Mouse (Mus musculus): ENCODE data around the gene Socs7.
A peak's percentile ranks its signal among the peaks of the same experiment; 100 is the strongest.

Gene Socs7

DNA sequence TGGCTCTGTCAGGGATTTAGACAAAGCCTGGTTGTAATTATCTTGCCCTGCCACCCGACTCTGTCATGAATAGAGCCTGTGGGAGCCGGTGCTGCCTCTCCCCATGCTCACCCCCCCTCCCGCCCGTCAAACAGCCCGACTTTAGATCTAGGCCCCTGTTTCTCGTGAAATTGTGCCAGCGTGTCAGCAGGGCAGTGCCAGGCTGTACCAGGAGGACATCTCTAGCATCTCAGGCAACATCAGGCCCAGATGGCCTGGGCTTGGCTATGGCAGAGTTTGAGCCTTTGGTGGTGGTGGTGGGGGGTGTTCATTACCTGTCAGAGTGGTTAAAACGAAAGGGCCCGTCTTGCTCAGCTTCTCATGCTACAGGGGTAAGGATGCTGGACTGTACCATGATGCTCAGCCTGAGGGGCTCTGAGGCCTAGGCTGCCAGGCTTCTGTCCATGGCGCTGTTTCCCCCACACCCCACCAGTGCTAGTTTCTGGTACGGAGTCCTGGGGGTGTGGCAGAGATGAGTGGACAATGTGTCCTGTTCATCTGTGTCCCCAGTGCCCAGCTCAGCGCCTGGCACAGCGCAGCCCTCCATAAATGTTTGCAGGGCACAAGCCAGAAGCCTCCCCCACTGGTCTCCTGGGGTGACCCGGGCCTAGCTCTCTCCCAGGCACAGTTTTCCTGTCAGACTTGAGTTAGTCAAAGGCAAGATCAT, 56.6 kb downstream of the Socs7 start:
- no peak for DNase-seq (ENCODE audit: low read depth)

DNA sequence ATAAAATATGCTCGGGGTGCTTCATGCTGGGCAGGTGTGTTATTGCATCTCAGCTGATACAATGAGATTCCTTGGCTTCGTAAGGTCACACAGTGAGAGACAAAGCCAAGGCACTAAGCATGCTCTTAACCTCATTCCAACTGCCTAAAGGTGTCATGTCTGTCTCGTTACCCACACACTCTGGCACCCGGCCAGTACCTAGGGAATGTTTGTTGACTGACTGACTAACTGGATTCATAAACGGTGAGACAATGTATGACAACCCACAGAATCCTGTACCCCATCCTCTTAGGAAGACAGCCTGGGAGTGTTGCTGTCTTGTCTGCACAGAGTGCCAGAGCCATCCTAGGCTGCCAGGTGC, 57.2 kb downstream of the Socs7 start:
- DNase-seq (ENCODE audit: low read depth), result no peak

DNA sequence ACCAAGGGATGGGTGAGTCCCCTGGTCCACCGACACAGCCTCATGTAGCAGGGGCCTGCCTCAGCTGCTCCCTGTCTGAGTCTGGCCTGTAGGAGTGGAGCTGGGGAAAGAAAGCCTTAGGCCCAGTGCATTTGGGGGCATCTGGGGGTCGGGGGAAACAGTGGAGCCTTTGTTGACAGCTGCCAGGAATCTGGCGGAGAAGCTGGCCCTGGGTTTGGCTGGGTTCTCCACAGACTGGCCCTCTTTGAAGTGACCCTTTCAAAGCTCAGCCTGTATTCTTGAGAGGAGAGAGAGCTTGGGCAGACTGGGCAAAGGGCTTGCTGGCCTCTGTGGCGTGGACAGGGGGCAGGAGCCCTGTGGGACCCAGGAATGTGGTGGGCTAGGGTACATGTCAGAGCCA, 60.2 kb downstream of the Socs7 start:
- no peak for DNase-seq (ENCODE audit: low read depth)

DNA sequence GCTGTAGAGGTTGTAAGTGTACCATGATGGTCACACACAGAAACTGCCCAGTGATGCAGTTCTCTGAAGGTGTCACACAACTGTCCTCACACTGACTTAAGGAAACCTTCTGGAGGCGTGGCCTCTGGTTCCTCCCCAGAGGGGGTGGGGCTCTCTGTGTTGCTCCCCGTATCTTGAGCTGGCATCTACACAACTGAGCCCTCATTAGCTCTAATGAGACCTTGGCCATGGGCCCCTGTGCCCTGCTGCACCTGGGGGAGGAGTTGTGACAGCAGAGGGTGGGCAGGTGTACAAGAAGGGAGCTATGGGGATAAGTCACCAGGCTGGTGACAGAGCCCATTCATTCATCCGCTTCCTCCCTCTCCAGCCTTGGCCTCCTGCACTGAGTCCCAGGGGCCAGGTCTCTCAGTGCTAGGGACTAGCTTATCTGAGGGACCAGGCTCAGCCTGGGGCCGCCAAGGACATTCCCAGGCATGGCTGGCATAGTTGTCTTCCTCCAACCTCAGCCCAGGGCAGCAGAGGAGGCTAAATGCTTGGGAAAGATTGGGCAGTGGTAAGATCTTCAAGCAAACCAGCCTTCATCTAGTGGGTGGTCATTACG, 61.8 kb downstream of the Socs7 start:
- DNase-seq (ENCODE audit: low read depth), result no peak

DNA sequence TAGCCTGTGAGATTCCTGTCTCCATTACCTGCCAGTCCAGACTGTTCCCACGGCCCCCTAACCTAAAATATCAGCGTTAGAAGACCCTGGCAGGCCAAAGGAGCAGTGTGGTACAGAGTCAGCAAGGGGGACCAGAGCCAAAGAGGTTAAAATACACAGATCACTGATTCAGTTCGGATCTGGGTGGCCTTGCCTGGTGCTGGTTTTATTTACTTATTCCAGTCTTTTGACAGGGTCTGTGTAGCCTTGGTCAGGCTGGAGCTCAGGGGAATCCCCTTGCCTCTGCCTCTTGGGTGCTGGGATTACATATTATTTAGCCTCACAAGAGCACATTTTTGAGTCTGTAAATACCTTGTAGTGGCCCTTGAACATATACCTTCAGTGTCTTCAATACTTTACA, 62.5 kb downstream of the Socs7 start:
- DNase-seq (ENCODE audit: low read depth), result no peak

- no peak for DNase-seq (ENCODE audit: low read depth)
These were observed 65.7 kb downstream of the Socs7 start for GRCm38 (mm10) chr11:97427794-97428725.

GRCm38 (mm10) chr11:97428726-97429077, 66.4 kb downstream of the Socs7 start:
- DNase-seq (ENCODE audit: low read depth), result no peak

DNA sequence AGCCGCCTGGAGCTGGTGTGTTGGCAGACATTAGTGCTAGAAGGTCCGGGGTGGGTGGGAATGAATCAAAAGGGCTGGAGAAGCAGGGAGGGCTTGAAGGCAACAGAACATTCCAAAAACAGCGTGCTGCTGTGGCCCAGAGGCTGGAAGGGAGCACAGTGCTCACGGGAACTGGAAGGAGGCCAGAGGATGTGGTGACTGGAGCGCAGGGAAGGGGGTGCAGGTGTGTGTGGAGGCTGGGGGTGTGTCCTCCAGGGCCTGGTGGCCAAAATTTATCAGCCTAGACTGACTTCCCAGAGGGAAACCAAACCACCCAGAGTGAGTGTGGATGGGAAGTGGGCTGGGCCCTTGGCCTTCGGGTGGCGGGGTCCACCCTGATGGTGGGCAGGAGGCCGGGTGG, 67.3 kb downstream of the Socs7 start:
- no peak for DNase-seq (ENCODE audit: low read depth)

DNA sequence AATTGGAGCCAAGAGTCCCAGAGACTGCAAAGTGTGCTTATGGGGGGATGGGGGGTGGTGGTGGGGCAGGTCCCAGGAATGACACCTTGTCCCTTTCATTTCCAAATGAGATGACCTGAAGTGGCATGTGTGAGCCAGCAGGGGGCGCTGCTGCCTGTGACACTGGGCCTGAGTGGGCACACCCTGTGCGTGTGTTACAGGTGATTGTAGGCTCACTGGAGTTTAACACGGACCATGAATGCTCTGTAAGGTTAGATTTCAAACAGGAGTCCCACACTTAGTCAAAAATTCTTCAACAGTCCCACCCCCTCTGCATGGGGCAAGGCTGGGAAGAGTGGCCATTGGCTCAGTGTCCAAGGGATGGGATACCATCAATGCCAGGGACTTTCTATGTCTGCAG, 69.7 kb downstream of the Socs7 start:
- no peak for DNase-seq (ENCODE audit: low read depth)

DNA sequence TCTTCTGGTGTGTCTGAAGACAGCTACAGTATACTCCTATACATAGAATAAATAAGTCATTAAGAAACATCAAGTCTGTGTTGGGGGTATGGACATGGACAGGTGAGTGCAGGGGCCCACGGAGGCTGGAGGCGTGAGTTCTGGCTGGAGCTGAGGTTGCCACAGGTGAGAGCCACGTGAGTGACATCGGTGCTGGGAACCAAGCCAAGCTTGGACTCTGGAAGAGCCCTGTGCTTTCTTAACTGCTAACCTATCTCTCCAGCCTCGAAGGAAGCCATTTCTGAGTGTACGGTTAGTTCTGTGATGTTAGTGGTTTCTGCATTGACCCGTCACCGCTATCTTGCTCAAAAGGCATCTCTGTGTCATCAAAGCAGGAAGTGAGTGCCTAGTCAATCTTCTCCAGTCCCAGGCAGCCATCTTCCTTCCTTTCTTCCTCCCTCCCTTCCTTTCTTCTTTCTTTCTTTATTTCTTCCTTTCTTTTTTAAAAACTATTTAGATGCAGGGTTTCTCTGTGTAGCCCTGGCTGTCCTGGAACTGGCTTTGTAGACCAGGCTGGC, 70.7 kb downstream of the Socs7 start:
- DNase-seq (ENCODE audit: low read depth), result no peak

- DNase-seq (ENCODE audit: low read depth), result no peak
These were observed 71.8 kb downstream of the Socs7 start for GRCm38 (mm10) chr11:97434121-97434520.

DNA sequence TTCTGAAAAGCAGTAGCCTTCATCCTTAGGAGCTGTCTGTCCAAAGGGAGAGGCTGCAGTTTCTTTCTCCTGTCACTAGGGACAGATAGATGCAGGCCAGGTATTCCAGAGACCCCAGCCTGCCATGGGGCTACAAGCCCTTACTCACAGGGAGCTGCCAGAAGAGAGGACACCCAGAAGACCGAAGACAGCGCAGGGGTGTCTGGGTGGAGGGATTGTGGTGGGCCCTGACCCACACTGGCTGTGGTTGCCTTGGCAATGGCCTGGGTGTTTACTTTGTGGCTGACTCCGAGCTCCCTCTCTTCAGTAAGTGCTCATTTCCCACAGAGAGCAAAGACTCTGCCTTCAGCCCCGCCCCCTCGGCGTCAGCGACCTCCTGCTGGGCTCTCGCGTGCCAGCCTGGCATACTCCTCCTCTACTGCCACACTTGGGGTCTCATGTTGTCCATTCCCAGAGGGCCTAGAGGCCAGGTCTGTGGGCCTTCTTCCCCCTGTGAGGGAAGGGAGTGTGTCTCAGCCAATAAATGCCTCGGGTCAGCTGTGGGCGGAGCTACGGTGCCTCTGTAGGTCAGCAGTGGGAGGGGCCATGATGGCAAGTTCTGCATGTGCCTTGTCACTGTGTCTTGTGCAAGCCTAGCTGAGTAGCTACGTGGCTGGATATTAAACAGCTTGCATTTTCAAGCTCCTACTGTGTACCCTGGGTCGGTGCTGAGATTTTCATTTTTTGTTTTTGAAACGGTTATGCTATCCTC, 72.5 kb downstream of the Socs7 start:
- DNase-seq (ENCODE audit: low read depth), result peak; percentile 96

- no peak for DNase-seq (ENCODE audit: low read depth)
These were observed 73.6 kb downstream of the Socs7 start for GRCm38 (mm10) chr11:97435808-97436491.

DNA sequence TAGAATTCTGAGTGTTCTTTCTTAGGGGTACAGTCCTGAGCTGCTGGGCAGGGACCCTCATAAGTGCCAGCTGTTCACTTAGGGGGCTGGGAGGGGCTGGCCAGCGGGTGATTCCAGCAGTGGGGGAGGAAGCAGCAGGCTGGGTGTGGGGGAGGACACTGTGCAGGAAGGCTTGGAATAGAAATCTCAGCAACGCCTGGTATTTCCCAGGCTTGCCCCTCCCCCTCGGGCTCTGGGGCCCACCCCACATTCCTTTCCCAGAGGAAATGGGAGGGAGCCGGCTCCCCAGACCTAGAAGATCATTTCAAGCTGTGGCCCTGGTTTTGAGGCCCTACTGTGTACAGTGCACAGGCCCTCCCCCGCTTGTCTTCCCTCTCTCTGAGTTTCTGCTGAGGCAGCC, 75.4 kb downstream of the Socs7 start:
- no peak for DNase-seq (ENCODE audit: low read depth)

- DNase-seq (ENCODE audit: low read depth), result no peak
These were observed 76.5 kb downstream of the Socs7 start for GRCm38 (mm10) chr11:97438868-97439267.

- DNase-seq (ENCODE audit: low read depth), result no peak
These were observed 77.6 kb downstream of the Socs7 start for GRCm38 (mm10) chr11:97439935-97440334.

DNA sequence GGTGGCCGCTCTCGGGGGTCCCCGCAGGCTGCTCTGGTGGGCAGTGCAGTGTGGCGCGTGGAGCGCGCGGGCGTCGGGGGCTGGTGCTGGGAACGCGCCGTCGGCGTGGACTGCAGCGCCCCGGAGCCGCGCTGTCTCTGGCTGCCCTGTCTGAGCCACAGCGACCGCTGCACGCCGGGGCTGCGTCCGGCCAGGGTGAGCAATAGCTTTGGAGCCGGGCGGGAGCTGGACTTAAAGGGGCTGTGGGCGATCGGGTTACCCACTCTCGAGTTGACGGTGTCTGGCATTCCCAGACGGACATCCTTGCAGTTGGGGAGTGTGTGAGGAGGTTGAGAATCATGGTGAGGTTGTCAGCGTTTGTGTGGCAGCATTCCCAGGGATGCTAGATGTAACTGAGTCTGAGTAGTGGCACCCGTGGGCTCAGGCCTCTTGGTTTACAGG, 78.1 kb downstream of the Socs7 start:
- DNase-seq (ENCODE audit: low read depth), result no peak

- no peak for DNase-seq (ENCODE audit: low read depth)
These were observed 78.8 kb downstream of the Socs7 start for GRCm38 (mm10) chr11:97441036-97441657.

- no peak for DNase-seq (ENCODE audit: low read depth)
These were observed 79.3 kb downstream of the Socs7 start for GRCm38 (mm10) chr11:97441658-97442125.

DNA sequence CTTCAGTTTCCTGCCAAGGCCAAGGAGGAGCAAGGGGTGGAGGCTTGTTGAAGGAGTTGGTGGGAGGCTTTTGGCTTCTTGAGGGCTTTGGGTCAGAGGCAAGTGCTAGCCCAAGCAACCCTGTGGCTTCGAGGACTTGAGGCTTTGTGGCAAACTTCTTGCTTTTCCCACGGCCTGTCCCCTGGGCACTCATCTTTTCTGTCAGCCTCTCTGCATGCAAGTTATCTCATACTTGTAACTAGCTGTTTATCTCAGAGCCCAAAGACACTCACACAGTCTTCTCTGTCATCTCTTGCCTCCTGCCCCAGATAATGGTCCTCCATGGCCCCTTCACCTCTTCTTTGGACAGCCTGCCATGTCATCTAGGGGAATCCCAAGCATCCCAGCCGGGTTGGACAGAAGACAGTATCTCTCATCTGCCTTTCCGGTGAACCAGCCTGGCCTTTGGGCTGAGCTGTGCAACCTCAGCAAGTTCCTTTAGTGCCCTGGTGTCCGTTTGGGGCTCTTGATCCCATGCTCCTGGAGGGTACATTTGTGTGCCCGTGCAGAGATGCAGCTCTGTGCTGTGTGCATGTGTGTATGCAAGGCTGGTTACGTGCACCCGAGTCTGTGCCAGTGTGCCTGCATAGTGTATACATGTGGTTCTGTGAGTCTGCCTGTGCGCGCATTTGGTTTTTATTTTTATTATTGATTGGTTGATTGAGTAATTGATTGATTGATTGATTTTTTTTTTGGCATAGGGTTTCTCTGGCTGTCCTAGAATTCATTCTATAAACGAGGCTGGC, 80.7 kb downstream of the Socs7 start:
- DNase-seq (ENCODE audit: low read depth), result no peak

All from fibroblast of lung, adult 2 months (primary cell).